Mouse (Mus musculus): ENCODE data around the gene Washc4. TPM values are rescaled to one million over a fixed set of nuclear protein-coding genes. Genes with fewer than 3 reads are reported as not detected.

Washc4 gene
- polyA plus RNA-seq, 1 experiment = 0.03 TPM

- Histone ChIP-seq H3K36me3 (replicated peaks; ENCODE audit: low read length) (peaks cover 64% of the 10 kb centered on the region), H3K4me1 (peaks cover 4% of the 10 kb centered on the region; the same call in 1 of the 2 replicates), H3K9me3 (no peaks in the 10 kb centered on the region), H3K27me3 (replicated peaks) (peaks cover 3% of the 10 kb centered on the region), H3K4me3 (replicated peaks) (no peak overlapping the region)
- TF ChIP-seq GATA1 (IDR thresholded peaks at IDR 0.05; ENCODE audit: borderline replicate concordance, low read length) (no peak), FLI1 (IDR thresholded peaks at IDR 0.05; ENCODE audit: low read length) (no peak)
Observed at GRCm38 (mm10) chr10:83612648-83613215, 69.2 kb downstream of the Washc4 start.

- Histone ChIP-seq H3K27me3 (replicated peaks) (peaks cover 17% of the 10 kb centered on the region), H3K4me1 (peaks cover 7% of the 10 kb centered on the region; the same call in 1 of the 2 replicates), H3K9me3 (no peaks in the 10 kb centered on the region), H3K36me3 (replicated peaks; ENCODE audit: low read length) (peaks cover 38% of the 10 kb centered on the region), H3K4me3 (replicated peaks) (no peak overlapping the region)
- TF ChIP-seq FLI1 (IDR thresholded peaks at IDR 0.05; ENCODE audit: low read length) = no peak
- no peak for TF ChIP-seq GATA1 (IDR thresholded peaks at IDR 0.05; ENCODE audit: borderline replicate concordance, low read length)
Observed at GRCm38 (mm10) chr10:83617366-83617765, 73.8 kb downstream of the Washc4 start.

DNA sequence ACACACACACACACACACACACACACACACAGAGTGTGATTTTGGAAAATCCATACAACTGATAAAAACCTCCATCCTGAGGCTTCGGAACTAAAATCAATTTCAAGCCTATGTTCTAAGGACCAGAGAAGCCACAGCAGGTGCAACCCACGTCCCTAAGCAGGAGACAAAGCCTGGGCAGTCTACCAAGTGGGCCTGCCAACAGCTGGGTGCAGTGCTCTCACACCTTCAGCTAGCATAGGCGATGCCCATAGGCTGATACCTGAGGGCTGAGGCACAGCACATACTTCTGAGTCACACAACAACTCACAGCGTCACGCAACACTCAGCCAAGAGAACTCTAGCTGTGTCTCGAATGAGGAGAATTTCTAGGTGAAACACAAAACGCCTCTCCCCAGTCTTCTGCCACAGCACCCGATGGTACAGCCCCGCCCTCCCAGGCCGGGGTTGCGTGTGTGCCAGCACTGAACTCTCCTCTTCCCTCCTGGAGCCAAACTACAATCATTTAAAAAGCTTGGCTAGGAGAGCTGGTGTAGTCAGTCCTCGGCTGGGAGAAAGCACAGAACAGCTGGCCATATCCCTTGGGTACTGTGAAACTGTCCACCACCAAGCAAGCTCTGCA, 75.4 kb downstream of the Washc4 start:
- Histone ChIP-seq H3K9me3 (no peaks in the 10 kb centered on the region), H3K36me3 (replicated peaks; ENCODE audit: low read length) (peaks cover 25% of the 10 kb centered on the region), H3K27me3 (replicated peaks) (peaks cover 17% of the 10 kb centered on the region), H3K4me1 (peaks cover 7% of the 10 kb centered on the region; the same call in 1 of the 2 replicates), H3K4me3 (replicated peaks) (no peak overlapping the region)
- TF ChIP-seq GATA1 (IDR thresholded peaks at IDR 0.05; ENCODE audit: borderline replicate concordance, low read length) (no peak), FLI1 (IDR thresholded peaks at IDR 0.05; ENCODE audit: low read length) (no peak)

DNA sequence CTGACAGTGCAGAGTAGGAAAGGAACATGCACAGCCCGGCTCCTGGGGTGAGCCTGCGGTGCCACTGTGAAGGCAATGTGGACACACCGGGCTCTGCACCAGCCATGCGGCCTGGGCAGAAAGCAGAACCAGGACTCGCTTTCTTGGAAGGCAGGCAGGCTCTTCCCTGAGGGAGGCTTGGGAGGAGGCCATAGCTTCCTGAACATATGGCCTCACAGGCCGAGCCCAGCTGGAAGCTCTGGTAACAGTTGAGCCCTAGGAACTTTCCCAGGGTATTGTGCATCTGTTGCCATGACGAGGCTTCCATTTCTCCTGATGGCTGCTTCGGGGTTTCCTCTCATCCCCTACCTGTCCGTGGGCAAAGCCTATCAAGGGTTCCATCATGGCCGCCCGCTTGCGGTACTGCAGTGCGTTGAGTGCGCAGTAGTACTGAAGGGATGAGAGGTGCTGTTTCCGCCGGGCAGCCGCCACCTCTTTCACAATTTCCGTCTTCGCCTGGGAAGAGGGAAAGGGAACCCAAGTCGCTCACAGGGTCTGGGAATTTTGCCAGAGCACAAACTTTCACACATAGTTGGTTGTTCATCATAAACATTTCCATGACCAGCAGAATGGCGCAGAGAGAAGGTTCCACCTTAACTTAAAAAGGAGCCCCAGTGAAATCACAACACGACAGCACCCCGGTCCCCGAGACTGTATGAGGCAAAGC, 77.0 kb downstream of the Washc4 start:
- H3K4me1 ChIP-seq = peaks cover 7% of the 10 kb centered on the region; the same call in 1 of the 2 replicates
- peaks cover 27% of the 10 kb centered on the region for H3K27me3 ChIP-seq (replicated peaks)
- H3K36me3 ChIP-seq (replicated peaks; ENCODE audit: low read length) = peaks cover 25% of the 10 kb centered on the region
- no peak for TF ChIP-seq FLI1 (IDR thresholded peaks at IDR 0.05; ENCODE audit: low read length)
- TF ChIP-seq GATA1 (IDR thresholded peaks at IDR 0.05; ENCODE audit: borderline replicate concordance, low read length) = no peak
- H3K4me3 ChIP-seq (replicated peaks) = no peak overlapping the region
- no peaks in the 10 kb centered on the region for H3K9me3 ChIP-seq

- Histone ChIP-seq H3K36me3 (replicated peaks; ENCODE audit: low read length) (peaks cover 21% of the 10 kb centered on the region), H3K4me1 (no peaks in the 10 kb centered on the region), H3K27me3 (replicated peaks) (peaks cover 33% of the 10 kb centered on the region), H3K9me3 (no peaks in the 10 kb centered on the region), H3K4me3 (replicated peaks) (no peak overlapping the region)
- TF ChIP-seq GATA1 (IDR thresholded peaks at IDR 0.05; ENCODE audit: borderline replicate concordance, low read length) = no peak
- TF ChIP-seq FLI1 (IDR thresholded peaks at IDR 0.05; ENCODE audit: low read length) = no peak
Observed at GRCm38 (mm10) chr10:83624065-83624464, 80.5 kb downstream of the Washc4 start.

DNA sequence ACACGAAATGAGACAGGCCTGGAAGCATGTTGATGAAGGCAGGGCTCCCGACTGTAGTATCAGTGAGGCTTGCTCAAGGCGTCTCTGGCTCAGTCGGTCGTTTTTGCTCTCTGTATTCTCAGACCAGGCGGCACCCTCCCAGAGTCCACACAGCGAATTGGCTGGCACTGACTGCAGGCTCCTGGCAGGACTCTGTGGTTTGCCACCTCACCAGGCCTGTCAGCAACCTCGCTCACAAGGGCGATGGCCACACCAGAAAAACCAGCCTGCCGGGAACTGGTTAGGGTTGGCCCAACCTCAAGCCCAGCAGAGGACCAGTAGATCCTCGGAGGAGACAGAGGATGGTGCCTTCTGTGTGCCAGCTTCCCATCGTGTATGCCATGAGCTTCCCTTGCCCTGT, 81.3 kb downstream of the Washc4 start:
- H3K4me1 ChIP-seq = no peaks in the 10 kb centered on the region
- H3K36me3 ChIP-seq (replicated peaks; ENCODE audit: low read length) = peaks cover 26% of the 10 kb centered on the region
- H3K27me3 ChIP-seq (replicated peaks) = peaks cover 36% of the 10 kb centered on the region
- no peak overlapping the region for H3K4me3 ChIP-seq (replicated peaks)
- no peak for TF ChIP-seq GATA1 (IDR thresholded peaks at IDR 0.05; ENCODE audit: borderline replicate concordance, low read length)
- no peak for TF ChIP-seq FLI1 (IDR thresholded peaks at IDR 0.05; ENCODE audit: low read length)
- H3K9me3 ChIP-seq = no peaks in the 10 kb centered on the region

DNA sequence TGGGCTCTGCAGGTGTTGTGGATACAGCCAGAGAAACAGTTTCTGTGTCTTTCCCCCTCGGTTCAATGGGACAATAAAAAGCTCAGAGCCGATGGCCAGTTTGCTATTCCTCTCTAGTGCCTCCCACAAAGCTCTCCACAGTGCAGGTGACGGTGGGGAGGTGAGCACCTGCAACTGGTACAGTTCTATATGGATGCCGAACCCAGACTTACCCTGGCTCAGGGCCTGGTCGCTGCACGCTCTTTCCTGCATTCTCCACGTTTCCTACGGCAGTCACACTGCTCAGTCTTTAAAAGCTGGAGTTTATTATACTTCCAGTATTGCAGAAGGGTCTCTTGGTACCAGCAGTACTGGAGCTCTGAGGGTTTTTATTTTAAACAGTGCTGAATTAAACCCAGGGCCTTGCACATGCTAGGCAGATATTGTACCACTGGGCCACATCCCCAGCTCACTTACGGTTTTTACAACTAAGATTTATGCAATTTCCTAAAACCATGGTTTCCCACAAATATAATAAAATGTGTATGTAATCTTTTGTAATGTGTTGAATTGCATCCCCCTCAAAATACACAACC, 83.6 kb downstream of the Washc4 start:
- peaks cover 19% of the 10 kb centered on the region for H3K36me3 ChIP-seq (replicated peaks; ENCODE audit: low read length)
- TF ChIP-seq GATA1 (IDR thresholded peaks at IDR 0.05; ENCODE audit: borderline replicate concordance, low read length) = no peak
- H3K27me3 ChIP-seq (replicated peaks) = peaks cover 52% of the 10 kb centered on the region
- no peaks in the 10 kb centered on the region for H3K9me3 ChIP-seq
- H3K4me3 ChIP-seq (replicated peaks) = no peak overlapping the region
- H3K4me1 ChIP-seq = peaks cover 9% of the 10 kb centered on the region

- Histone ChIP-seq H3K36me3 (replicated peaks; ENCODE audit: low read length) (peaks cover 24% of the 10 kb centered on the region), H3K27me3 (replicated peaks) (peaks cover 62% of the 10 kb centered on the region), H3K4me1 (peaks cover 19% of the 10 kb centered on the region), H3K9me3 (no peaks in the 10 kb centered on the region), H3K4me3 (replicated peaks) (no peak overlapping the region)
- TF ChIP-seq FLI1 (IDR thresholded peaks at IDR 0.05; ENCODE audit: low read length) (no peak), GATA1 (IDR thresholded peaks at IDR 0.05; ENCODE audit: borderline replicate concordance, low read length) (no peak)
Observed at GRCm38 (mm10) chr10:83628241-83628640, 84.7 kb downstream of the Washc4 start.

DNA sequence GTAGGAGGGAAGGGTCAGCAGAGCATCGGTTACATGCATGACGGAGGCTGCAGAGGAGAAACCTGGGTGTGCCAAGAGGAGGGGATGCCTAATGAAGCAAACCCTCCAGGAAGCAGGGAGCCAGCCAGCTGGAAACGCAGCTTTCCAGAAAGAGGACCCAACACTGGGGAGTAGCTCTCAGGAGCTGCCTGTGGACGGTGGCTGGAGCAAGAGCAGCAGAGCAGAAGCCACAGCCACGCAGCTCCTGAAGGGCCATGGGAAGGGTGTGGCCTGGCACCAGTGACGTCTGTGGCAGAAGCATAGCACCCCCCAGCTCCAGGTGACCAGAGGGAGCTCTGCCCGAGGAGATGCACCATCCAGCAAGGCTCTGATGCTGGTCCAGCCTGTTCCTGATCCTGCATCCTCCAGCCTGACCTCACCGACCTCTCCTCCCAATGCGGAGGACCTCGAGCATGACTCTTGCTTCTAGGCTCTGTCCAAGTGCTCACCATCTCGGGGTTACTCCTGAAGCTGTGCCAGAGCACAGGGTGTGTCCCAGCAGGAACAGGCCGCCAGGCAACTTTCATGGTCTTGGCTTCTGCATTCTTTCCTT, 85.7 kb downstream of the Washc4 start:
- Histone ChIP-seq H3K27me3 (replicated peaks) (peaks cover 59% of the 10 kb centered on the region), H3K4me1 (peaks cover 29% of the 10 kb centered on the region), H3K4me3 (replicated peaks) (no peak overlapping the region), H3K9me3 (no peaks in the 10 kb centered on the region), H3K36me3 (replicated peaks; ENCODE audit: low read length) (peaks cover 20% of the 10 kb centered on the region)
- no peak for TF ChIP-seq FLI1 (IDR thresholded peaks at IDR 0.05; ENCODE audit: low read length)
- no peak for TF ChIP-seq GATA1 (IDR thresholded peaks at IDR 0.05; ENCODE audit: borderline replicate concordance, low read length)

Data from megakaryocyte, embryonic 14.5 days (primary cell).